Mouse (Mus musculus) Patski (cell line): ENCODE results near the gene Gm20388. TPM values are rescaled to one million over a fixed set of nuclear protein-coding genes. Genes with fewer than 3 reads are reported as not detected.

Experiments
- ATAC-seq: fragments of 100-300 bp; one replicate; pipeline ENCODE4 v1.8.0; 2021
- CTCF ChIA-PET: fragments of 350-600 bp; sonication (Branson Sonifier 250); formaldehyde crosslinking; loops from one replicate; lab custom pipeline; 2022; ENCODE audit warnings: inconsistent platforms; lab: Charles Lee
- POLR2A ChIA-PET: fragments of 350-600 bp; sonication (Branson Sonifier 250); formaldehyde crosslinking; loops from one replicate; lab custom pipeline; 2022; ENCODE audit warnings: antibody characterized with exemption, inconsistent platforms; lab: Charles Lee
- DNase-seq: peaks from one replicate; pipeline ENCODE4 v3.0.0-alpha.2; 2011; ENCODE audit warnings: low read depth, low spot score
- H3K27me3 ChIP-seq: fragments of 371-371 bp; one replicate; pipeline ENCODE4 v1.5.1; 2021
- CTCF ChIP-seq: fragments of 100-300 bp; IDR thresholded peaks from one replicate; pipeline ENCODE4 v1.5.1; 2021
- in situ Hi-C: fragments of 300-500 bp; cut with MboI; formaldehyde crosslinking; loops from 3 replicates; pipeline ENCODE4 v1.11.1; 2018; ENCODE audit warnings: low pct_unique_long_range_greater_than_20kb, mixed read lengths
- polyA plus RNA-seq: library from polyadenylated mRNA; unstranded; gene quantifications from one replicate; pipeline ENCODE4 v1.2.3, GENCODE M21; 2021

Gm20388 gene
- polyA plus RNA-seq, 1 experiment from 2014 or later: 86.7 TPM

DNA sequence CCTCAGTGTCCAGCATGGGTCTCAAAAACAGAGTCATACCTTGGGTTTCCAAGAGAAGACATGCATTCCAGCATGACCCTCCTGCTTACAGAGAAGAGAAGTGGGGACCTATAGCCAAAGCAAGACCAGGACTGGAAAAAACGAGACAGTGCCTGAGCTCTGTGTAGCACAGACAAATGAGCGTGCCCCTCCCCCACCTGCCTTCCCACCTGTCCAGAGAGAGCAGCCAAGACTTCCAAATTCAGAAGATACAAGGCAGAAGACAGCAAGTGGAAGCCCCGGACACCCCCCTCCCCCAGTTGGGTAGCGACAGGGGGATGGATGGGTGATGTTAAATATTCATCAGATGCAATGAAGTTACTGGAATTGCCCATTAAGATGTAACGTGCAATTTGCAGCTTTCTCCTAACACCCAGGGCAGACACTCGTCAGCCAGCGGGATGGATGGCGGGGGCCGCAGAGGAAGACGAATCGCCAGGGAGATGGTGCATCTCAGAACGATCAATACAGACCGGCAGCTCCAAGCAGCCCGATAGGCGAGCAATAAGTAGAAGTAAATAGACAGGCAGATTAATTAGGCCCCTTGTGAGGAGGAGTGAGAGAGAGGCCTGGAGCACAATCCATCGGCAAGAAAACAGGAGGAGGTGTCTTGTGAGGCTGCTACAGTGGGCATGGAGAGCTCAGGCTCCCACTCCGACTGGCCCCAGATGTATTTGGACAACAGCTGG, 2834.5 kb downstream of the Gm20388 start:
- TF ChIP-seq CTCF: no peak
- ChIA-PET CTCF (interaction anchor here (0.8 kb wide), 1 partner anchor 23 kb away, joined by 3 read pairs; no protein-coding TSS in a partner anchor), POLR2A (no interaction called here)
- in situ Hi-C loops: no loop called here
- peaks cover 68% of the 10 kb centered on the region for H3K27me3 ChIP-seq
- ATAC-seq (no peak), DNase-seq (no peak)

DNA sequence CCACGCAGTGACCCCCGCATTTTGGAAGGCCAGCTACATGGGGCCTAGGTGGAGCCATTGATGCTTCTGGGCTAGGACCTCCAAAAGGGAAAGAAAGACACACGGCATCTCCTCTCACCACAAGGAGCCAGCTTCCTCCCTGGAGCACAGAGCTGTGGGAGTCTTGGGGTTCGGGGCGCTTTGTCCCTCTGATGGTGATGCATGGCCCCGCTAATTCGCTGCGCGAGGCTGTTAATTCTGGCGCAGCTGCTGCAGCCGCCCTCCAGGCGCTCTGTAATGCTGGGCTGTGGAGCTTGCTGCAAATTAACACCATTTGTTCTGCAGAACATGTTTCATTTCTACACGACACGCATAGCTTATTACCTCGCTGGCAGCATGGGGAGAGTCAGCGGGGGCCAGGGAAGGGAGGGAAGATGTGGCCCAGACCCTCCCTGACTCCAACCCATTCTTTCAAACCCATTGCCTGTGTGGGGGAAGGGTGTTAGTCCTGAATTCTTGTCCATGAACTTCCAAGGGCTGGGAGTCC, 2835.2 kb downstream of the Gm20388 start:
- TF ChIP-seq CTCF: no peak

DNA sequence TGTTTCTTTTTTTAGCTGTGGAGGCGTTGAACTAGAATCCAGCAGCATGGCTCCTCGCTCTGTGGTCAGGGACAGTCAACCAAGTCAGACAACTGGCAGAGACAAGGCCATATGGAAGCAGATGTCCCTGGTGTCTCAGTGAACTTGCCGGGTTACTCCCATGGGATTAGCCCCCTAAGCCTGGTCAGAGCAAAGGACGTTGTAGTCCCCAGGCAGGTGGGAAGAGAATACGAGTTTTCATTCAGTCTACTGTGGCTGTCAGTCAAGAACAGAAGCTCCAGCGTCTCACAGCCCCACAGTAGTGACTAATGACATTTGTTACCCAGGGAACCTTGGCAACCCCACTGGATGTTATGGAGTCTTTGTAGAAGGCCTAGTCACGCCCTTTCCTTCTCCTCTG, 2835.8 kb downstream of the Gm20388 start:
- DNase-seq (no peak), ATAC-seq (no peak)
- ChIA-PET POLR2A (no interaction called here), CTCF (interaction anchor here (0.8 kb wide), 1 partner anchor 22 kb away, joined by 3 read pairs; no protein-coding TSS in a partner anchor)
- in situ Hi-C loops: no loop called here
- H3K27me3 ChIP-seq: peaks cover 70% of the 10 kb centered on the region
- no peak for TF ChIP-seq CTCF

More for the DNA sequence above, 2835.2 kb downstream of the Gm20388 start:
- in situ Hi-C loops: no loop called here
- ChIA-PET CTCF (interaction anchor here (0.8 kb wide), 1 partner anchor 23 kb away, joined by 3 read pairs; no protein-coding TSS in a partner anchor), POLR2A (no interaction called here)
- DNase-seq (no peak), ATAC-seq (no peak)
- H3K27me3 ChIP-seq: peaks cover 71% of the 10 kb centered on the region

DNA sequence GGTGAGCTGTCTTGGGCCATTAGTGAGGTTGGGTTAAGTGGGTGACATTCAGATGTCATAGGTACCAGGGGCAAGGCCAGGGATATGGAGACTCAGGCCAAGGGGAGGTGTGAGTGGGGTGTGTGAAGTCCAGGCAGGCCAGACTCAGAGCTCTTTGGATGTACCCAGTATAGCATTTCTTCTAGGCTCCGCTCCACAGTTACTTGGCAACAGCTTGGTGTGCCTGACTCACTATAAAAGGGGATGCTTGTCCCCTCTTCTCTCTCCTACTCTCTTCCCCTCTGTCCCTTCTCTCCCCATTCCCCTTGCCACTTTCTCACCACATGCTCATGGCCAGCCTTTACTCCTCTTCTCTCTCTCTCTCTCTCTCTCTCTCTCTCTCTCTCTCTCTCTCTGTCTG, 2837.2 kb downstream of the Gm20388 start:
- ATAC-seq (no peak), DNase-seq (no peak)
- no peak for TF ChIP-seq CTCF
- H3K27me3 ChIP-seq: peaks cover 60% of the 10 kb centered on the region
- in situ Hi-C loops: no loop called here
- ChIA-PET POLR2A (no interaction called here), CTCF (interaction anchor here (2.1 kb wide), 1 partner anchor 18 kb away, joined by 5 read pairs; no protein-coding TSS in a partner anchor)

DNA sequence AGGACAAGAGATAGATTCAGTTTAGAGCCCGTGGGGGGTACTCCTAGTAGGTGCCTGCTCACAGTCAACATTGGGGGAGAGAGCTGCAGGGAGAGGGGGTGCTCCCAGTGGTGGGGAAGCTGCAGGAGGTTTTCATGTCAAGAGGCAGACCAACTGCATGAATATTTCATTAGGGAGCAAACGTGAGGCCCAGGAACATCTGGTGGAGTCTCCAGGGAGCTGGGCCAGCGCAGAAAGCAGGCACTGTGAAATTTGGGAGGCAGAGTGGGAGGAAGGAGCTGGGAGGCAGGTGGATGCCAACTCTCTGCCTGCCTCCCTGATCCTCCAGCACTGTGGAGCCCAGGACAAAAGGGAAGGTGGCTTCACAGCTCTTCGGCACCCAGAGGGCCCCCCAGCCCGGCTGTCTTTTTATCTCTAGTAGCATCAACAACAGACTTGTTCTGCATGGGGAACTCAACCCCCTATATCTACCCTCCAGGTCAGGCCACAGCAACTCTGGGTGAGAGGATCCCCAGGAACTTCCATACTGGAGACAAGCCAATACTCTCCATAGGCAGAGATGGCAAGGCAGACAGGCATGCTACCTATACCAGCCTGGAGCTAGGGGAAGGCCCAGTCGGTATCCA, 2838.8 kb downstream of the Gm20388 start:
- in situ Hi-C loops: no loop called here
- CTCF ChIA-PET: interaction anchor here (2.1 kb wide), 1 partner anchor 19 kb away, joined by 5 read pairs; no protein-coding TSS in a partner anchor
- no peak for TF ChIP-seq CTCF
- ATAC-seq (no peak), DNase-seq (no peak)
- H3K27me3 ChIP-seq: peaks cover 62% of the 10 kb centered on the region
- POLR2A ChIA-PET: interaction anchor here (1.2 kb wide), 1 partner anchor 70 kb away, joined by 3 read pairs; no protein-coding TSS in a partner anchor

DNA sequence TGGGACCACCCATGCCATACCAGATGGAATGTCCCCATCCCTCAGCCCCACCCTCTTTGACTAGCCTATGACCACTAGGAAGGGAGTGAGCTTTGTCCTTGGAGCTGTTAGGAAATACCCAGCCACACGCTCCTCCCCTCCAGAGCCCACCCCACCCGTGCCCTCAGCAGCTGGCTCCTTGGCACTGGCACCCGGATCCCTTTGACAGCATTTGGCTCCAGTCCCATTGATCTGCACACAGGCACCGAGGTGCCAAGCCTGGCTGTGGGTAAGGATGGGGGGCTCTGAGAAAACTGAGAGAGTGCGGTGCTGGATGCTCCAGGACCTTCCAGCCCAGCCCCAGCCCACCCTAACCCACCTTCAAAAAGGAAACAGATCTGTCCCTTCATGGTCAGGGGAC, 2840.7 kb downstream of the Gm20388 start:
- in situ Hi-C loops: no loop called here
- ATAC-seq (no peak), DNase-seq (no peak)
- POLR2A ChIA-PET: interaction anchor here (1.1 kb wide), 1 partner anchor 11 kb away, joined by 3 read pairs; no protein-coding TSS in a partner anchor
- H3K27me3 ChIP-seq: peaks cover 61% of the 10 kb centered on the region
- CTCF ChIA-PET: no interaction called here
- no peak for TF ChIP-seq CTCF

DNA sequence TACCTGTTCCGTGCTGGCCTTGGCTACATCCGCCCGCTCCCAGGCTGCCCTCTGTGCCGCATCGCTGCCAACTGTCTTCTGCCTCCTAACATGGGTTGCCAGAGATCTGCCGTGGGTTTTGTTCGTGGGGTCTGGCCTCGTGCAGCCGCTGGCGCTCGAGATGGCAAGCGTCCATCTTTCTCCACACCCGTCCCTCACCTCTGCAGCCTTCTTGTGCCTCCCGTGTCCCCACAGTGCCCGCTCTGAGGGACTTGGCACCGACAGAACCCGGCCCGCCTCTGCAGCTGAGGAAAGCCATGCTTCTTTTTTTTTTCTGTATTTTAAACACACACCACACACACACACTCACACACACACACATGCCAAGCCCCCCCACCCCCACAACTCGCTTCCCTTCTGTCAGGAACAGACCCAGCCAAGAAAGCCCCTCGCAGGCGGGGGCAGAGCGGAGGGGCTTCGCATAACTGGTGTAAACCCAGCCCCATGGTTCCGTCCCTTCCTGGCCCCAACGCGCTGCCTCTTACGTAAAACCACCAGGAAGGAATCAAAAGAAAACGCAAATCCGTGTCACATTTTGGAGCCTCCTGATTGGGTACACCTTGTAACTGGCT, 2841.6 kb downstream of the Gm20388 start:
- TF ChIP-seq CTCF: no peak
- ChIA-PET POLR2A (no interaction called here), CTCF (no interaction called here)
- no peak for ATAC-seq
- in situ Hi-C loops: no loop called here
- no peak for DNase-seq
- H3K27me3 ChIP-seq: peaks cover 63% of the 10 kb centered on the region

DNA sequence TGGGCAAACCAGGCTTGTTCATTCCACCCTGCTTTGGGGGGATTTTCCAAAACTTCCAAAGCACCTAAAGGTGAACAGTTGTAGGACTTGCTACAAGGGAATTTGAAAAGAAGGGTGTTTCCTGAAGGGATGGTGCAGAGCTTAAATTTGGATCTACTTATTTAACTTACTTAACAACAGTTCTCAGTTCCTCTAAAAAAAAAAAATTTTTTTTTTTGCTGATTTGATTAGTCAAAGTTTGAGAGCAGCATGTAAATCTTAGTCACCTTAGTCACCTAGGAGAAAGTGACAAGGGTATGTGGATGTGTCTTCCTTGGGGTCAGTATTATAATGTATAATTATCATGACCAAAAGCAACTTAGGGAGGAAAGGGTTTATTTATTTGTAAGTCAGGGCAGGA, 2848.0 kb downstream of the Gm20388 start:
- in situ Hi-C loops: no loop called here
- POLR2A ChIA-PET: no interaction called here
- peaks cover 64% of the 10 kb centered on the region for H3K27me3 ChIP-seq
- CTCF ChIA-PET: no interaction called here
- no peak for ATAC-seq
- DNase-seq: no peak
- no peak for TF ChIP-seq CTCF

DNA sequence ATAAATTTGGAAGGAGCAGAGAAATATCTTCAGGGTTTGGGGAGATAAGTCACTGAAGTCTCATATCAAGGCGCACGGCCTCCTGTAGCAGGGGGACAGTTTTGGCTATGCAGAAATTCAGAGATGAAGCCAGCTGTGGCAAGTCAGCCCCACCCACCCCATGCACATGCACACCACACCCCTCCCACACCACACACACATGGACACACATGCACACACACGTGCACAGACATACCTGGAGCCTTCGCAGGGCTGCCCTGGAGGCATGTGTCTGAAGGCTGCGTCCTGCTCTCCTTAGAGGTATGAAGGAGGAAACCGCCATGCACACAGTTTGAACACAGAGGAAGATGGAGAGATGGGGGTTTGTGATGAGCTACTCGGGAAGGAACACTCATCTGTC, 2849.5 kb downstream of the Gm20388 start:
- ATAC-seq (no peak), DNase-seq (no peak)
- ChIA-PET POLR2A (no interaction called here), CTCF (no interaction called here)
- no peak for TF ChIP-seq CTCF
- in situ Hi-C loops: no loop called here
- peaks cover 66% of the 10 kb centered on the region for H3K27me3 ChIP-seq

DNA sequence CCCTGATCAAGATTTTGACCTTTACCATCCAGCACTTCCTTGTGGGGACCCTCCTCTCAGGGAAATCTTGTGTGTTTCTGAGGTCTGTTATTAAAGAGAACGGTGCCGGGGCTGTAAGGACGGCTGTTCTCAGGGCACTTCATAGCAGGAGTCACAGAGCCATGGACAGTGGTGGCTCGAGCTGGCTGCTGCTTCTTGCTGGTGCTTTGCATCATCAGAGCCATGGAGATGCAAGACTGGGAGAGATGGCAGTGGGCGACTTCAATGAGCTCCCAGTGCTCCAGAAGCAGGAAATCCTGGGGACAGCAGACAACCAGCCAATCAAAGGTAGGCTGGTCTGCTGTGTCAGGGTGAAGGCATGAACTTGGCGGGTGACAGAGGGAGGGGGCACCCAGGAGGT, 2850.5 kb downstream of the Gm20388 start:
- CTCF ChIA-PET: interaction anchor here (1.0 kb wide), 1 partner anchor 9 kb away, joined by 3 read pairs; no protein-coding TSS in a partner anchor
- ATAC-seq (no peak), DNase-seq (no peak)
- peaks cover 66% of the 10 kb centered on the region for H3K27me3 ChIP-seq
- no peak for TF ChIP-seq CTCF
- in situ Hi-C loops: no loop called here
- POLR2A ChIA-PET: no interaction called here
